Mouse (Mus musculus) small intestine, adult 2 months (tissue): ENCODE results near the gene Ehd4.

Source experiments
- CTCF ChIP-seq: fragments of 200-500 bp; IDR thresholded peaks from 2 replicates; pipeline ENCODE4 v1.5.1; 2012; ENCODE audit warnings: low read depth, mild to moderate bottlenecking, control low read depth, inconsistent platforms, low read length, moderate library complexity, mixed read lengths; ENCODE audit not compliant: insufficient replicate concordance, insufficient read length; ENCODE audit errors: extremely low read depth
- POLR2A ChIP-seq: fragments of 200-500 bp; IDR thresholded peaks from 2 replicates; pipeline ENCODE4 v1.6.1; 2012; ENCODE audit warnings: low read depth, mild to moderate bottlenecking, control low read depth, inconsistent platforms, low read length, moderate library complexity

- TF ChIP-seq CTCF (no peak), POLR2A (no peak)
These were observed 28.9 kb downstream of the Ehd4 start for GRCm38 (mm10) chr2:120125461-120125860.
